Mouse (Mus musculus): ENCODE results near the gene Mpg.

DNA sequence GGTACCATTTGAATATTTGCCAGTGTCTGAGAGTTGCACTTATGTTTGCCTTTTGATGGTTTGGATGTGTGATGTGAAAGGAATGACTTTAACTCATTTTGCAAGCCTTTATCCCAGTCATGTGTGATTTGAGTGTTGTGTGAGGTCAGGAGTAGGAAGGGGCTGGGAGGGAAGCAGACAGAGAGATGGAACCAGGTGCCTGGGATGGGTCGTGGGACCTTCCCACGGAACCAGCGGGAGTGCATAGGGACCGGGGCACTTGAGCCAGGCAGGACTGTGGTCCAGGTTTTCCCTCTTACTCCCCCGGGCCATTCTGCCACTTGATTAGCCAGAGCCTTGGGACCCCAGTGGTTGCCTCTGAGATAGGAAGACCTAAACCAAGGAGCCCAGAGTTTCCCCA, 41.7 kb downstream of the Mpg start:
- TF ChIP-seq CTCF (IDR thresholded peaks at IDR 0.05; ENCODE audit: low read depth): no peak
- no peak for TF ChIP-seq EP300 (IDR thresholded peaks at IDR 0.05; ENCODE audit: low read depth)
